Mouse (Mus musculus) stomach, embryonic 15.5 days (tissue): ENCODE results near the gene Ncapd2. TPM values are rescaled to one million over a fixed set of nuclear protein-coding genes. Genes with fewer than 3 reads are reported as not detected.
A peak's percentile ranks its signal among the peaks of the same experiment; 100 is the strongest.

ENCODE experiments used
- ATAC-seq: fragments of 200-750 bp; cut with Nextera tagmentation; 2 replicates; pipeline ENCODE4 v1.8.0; 2017; ENCODE audit warnings: low read depth, moderate number of reproducible peaks, moderate TSS enrichment; ENCODE audit not compliant: insufficient read depth, low FRiP score
- H3K27ac ChIP-seq: fragments of 300-500 bp; sonication (generic); 2 replicates; pipeline ENCODE4 v1.5.1; 2015; ENCODE audit warnings: mild to moderate bottlenecking, inconsistent platforms
- H3K27me3 ChIP-seq: fragments of 300-500 bp; sonication (generic); replicated peaks from 2 replicates; pipeline ENCODE4 v1.6.1; 2015; ENCODE audit warnings: inconsistent platforms
- H3K36me3 ChIP-seq: fragments of 300-500 bp; sonication (generic); 2 replicates; pipeline ENCODE4 v1.6.1; 2015; ENCODE audit warnings: inconsistent platforms
- H3K4me1 ChIP-seq: fragments of 300-500 bp; sonication (generic); 2 replicates; pipeline ENCODE4 v1.6.1; 2015; ENCODE audit warnings: inconsistent platforms
- H3K4me2 ChIP-seq: fragments of 300-500 bp; sonication (generic); 2 replicates; pipeline ENCODE4 v1.6.1; 2015; ENCODE audit warnings: mild to moderate bottlenecking, inconsistent platforms
- H3K4me3 ChIP-seq: fragments of 300-500 bp; sonication (generic); replicated peaks from 2 replicates; pipeline ENCODE4 v1.5.1; 2015; ENCODE audit warnings: inconsistent platforms
- H3K9ac ChIP-seq: fragments of 300-500 bp; sonication (generic); 2 replicates; pipeline ENCODE4 v1.6.1; 2015; ENCODE audit warnings: inconsistent platforms
- H3K9me3 ChIP-seq: fragments of 300-500 bp; sonication (generic); 2 replicates; pipeline ENCODE4 v1.6.1; 2016; ENCODE audit warnings: inconsistent platforms
- WGBS: fragments of 180-500 bp; shearing (Covaris S2); methylation state at CpG from one replicate; pipeline ENCODE4 v1.1.7; 2015; 5-methylcytosine and 5-hydroxymethylcytosine counted together
- polyA plus RNA-seq: library from polyadenylated mRNA; unstranded; fragments of >200 nt; fragmentation: Nextera tagmentation; extraction: Ambion mirVana; gene quantifications from 2 replicates; pipeline ENCODE4 v1.2.1, GENCODE M21; 2015

The Ncapd2 gene
- polyA plus RNA-seq: 107 and 108 TPM in 2 replicates

- under 1% methylated on average over 54 of the region's 54 CpGs for WGBS
- 0 out of 2 replicates have a peak, but pooled peaks cover 3% of the 10 kb centered on the region for H3K4me1 ChIP-seq
- ATAC-seq: peak; percentile 96
- H3K27ac ChIP-seq: peak within 1 kb of the TSS; percentile 100
- H3K36me3 ChIP-seq: peaks cover 22% of the 10 kb centered on the region
- no peaks in the 10 kb centered on the region for H3K27me3 ChIP-seq
- H3K9me3 ChIP-seq: no peaks in the 10 kb centered on the region
- H3K4me3 ChIP-seq: peak within 1 kb of the TSS; percentile 83
- peak within 1 kb of the TSS; percentile 60 for H3K9ac ChIP-seq
- H3K4me2 ChIP-seq: peak within 1 kb of the TSS; percentile 78
These were observed at the start of gene Ncapd2, which contains the start of gene Mrpl51 for GRCm38 (mm10) chr6:125191332-125192015. Gene Ncapd2, minus strand, starts transcription at chr6:125191701. Gene Mrpl51, plus strand, starts transcription at chr6:125191801.

GRCm38 (mm10) chr6:125240617-125241016 lies 49.1 kb upstream of the Ncapd2 start:
- WGBS: 81% methylated on average over 5 of the region's 5 CpGs
- ATAC-seq: no peak
- Histone ChIP-seq H3K36me3 (no peaks in the 10 kb centered on the region), H3K27me3 (no peaks in the 10 kb centered on the region), H3K4me1 (no peaks in the 10 kb centered on the region), H3K9ac (no peak overlapping the region), H3K27ac (no peak overlapping the region), H3K4me3 (no peak overlapping the region), H3K4me2 (no peak overlapping the region), H3K9me3 (no peaks in the 10 kb centered on the region)

- Histone ChIP-seq H3K4me2 (no peak overlapping the region), H3K9ac (no peak overlapping the region), H3K27me3 (no peaks in the 10 kb centered on the region), H3K27ac (no peak overlapping the region), H3K4me1 (no peaks in the 10 kb centered on the region), H3K9me3 (no peaks in the 10 kb centered on the region), H3K36me3 (no peaks in the 10 kb centered on the region), H3K4me3 (no peak overlapping the region)
- ATAC-seq: no peak
- 86% methylated on average over 5 of the region's 5 CpGs for WGBS
These were observed 48.0 kb upstream of the Ncapd2 start for GRCm38 (mm10) chr6:125239547-125239946.

GRCm38 (mm10) chr6:125238396-125238795 lies 46.9 kb upstream of the Ncapd2 start:
- no peak overlapping the region for H3K4me3 ChIP-seq
- ATAC-seq: no peak
- no peaks in the 10 kb centered on the region for H3K4me1 ChIP-seq
- H3K36me3 ChIP-seq: no peaks in the 10 kb centered on the region
- H3K4me2 ChIP-seq: no peak overlapping the region
- H3K9ac ChIP-seq: no peak overlapping the region
- no peak overlapping the region for H3K27ac ChIP-seq
- WGBS: 51% methylated on average over 6 of the region's 6 CpGs
- H3K9me3 ChIP-seq: no peaks in the 10 kb centered on the region
- H3K27me3 ChIP-seq: no peaks in the 10 kb centered on the region

- H3K9me3 ChIP-seq: no peaks in the 10 kb centered on the region
- H3K9ac ChIP-seq: no peak overlapping the region
- no peak for ATAC-seq
- no peaks in the 10 kb centered on the region for H3K4me1 ChIP-seq
- no peaks in the 10 kb centered on the region for H3K36me3 ChIP-seq
- no peak overlapping the region for H3K27ac ChIP-seq
- no peak overlapping the region for H3K4me3 ChIP-seq
- WGBS: 77% methylated on average over 4 of the region's 4 CpGs
- no peaks in the 10 kb centered on the region for H3K27me3 ChIP-seq
- H3K4me2 ChIP-seq: no peak overlapping the region
These were observed 45.9 kb upstream of the Ncapd2 start for GRCm38 (mm10) chr6:125237421-125237820.

- Histone ChIP-seq H3K36me3 (no peaks in the 10 kb centered on the region), H3K9me3 (no peaks in the 10 kb centered on the region), H3K4me2 (no peak within 1 kb of the TSS), H3K27ac (no peak within 1 kb of the TSS), H3K4me1 (peaks cover 4% of the 10 kb centered on the region), H3K4me3 (no peak within 1 kb of the TSS), H3K27me3 (no peaks in the 10 kb centered on the region), H3K9ac (no peak within 1 kb of the TSS)
- WGBS: 45% methylated on average over 6 of the region's 6 CpGs
- no peak for ATAC-seq
These were observed 45.3 kb upstream of the Ncapd2 start, which contains the start of gene Cd27 for GRCm38 (mm10) chr6:125236782-125237181. Gene Cd27, minus strand, starts transcription at chr6:125237010.

GRCm38 (mm10) chr6:125236341-125236740 lies 44.8 kb upstream of the Ncapd2 start:
- H3K4me3 ChIP-seq: no peak overlapping the region
- H3K27ac ChIP-seq: no peak overlapping the region
- no peak overlapping the region for H3K9ac ChIP-seq
- no peaks in the 10 kb centered on the region for H3K9me3 ChIP-seq
- no peaks in the 10 kb centered on the region for H3K36me3 ChIP-seq
- 78% methylated on average over 6 of the region's 6 CpGs for WGBS
- no peak overlapping the region for H3K4me2 ChIP-seq
- H3K4me1 ChIP-seq: peaks cover 5% of the 10 kb centered on the region
- no peak for ATAC-seq
- no peaks in the 10 kb centered on the region for H3K27me3 ChIP-seq

GRCm38 (mm10) chr6:125234520-125234828 lies 43.0 kb upstream of the Ncapd2 start:
- Histone ChIP-seq H3K27me3 (no peaks in the 10 kb centered on the region), H3K9ac (no peak overlapping the region), H3K4me3 (no peak overlapping the region), H3K27ac (no peak overlapping the region), H3K4me1 (peaks cover 9% of the 10 kb centered on the region), H3K36me3 (no peaks in the 10 kb centered on the region), H3K4me2 (no peak overlapping the region), H3K9me3 (no peaks in the 10 kb centered on the region)
- 59% methylated on average over 5 of the region's 5 CpGs for WGBS
- no peak for ATAC-seq

GRCm38 (mm10) chr6:125233816-125234519 lies 42.5 kb upstream of the Ncapd2 start:
- no peak overlapping the region for H3K4me3 ChIP-seq
- no peaks in the 10 kb centered on the region for H3K36me3 ChIP-seq
- H3K27me3 ChIP-seq: no peaks in the 10 kb centered on the region
- ATAC-seq: no peak
- 47% methylated on average over 7 of the region's 7 CpGs for WGBS
- no peak overlapping the region for H3K9ac ChIP-seq
- no peak overlapping the region for H3K4me2 ChIP-seq
- H3K4me1 ChIP-seq: peaks cover 9% of the 10 kb centered on the region
- H3K9me3 ChIP-seq: no peaks in the 10 kb centered on the region
- no peak overlapping the region for H3K27ac ChIP-seq

- no peak overlapping the region for H3K4me3 ChIP-seq
- WGBS: 69% methylated on average over 6 of the region's 6 CpGs
- H3K27me3 ChIP-seq: no peaks in the 10 kb centered on the region
- no peaks in the 10 kb centered on the region for H3K9me3 ChIP-seq
- H3K36me3 ChIP-seq: no peaks in the 10 kb centered on the region
- no peak overlapping the region; the same call in 1 of the 2 replicates for H3K27ac ChIP-seq
- H3K4me1 ChIP-seq: peaks cover 9% of the 10 kb centered on the region
- no peak overlapping the region for H3K9ac ChIP-seq
- no peak for ATAC-seq
- H3K4me2 ChIP-seq: peak overlapping the region; percentile 94
These were observed 41.0 kb upstream of the Ncapd2 start for GRCm38 (mm10) chr6:125232516-125232915.

GRCm38 (mm10) chr6:125232045-125232437 lies 40.5 kb upstream of the Ncapd2 start:
- Histone ChIP-seq H3K4me3 (peak overlapping the region; percentile 61), H3K9ac (0 out of 2 replicates have a peak overlapping the region, but pooled peaks have one; percentile 69), H3K4me2 (peak overlapping the region; percentile 94), H3K27me3 (no peaks in the 10 kb centered on the region), H3K36me3 (no peaks in the 10 kb centered on the region), H3K9me3 (no peaks in the 10 kb centered on the region), H3K27ac (peak overlapping the region; percentile 86), H3K4me1 (peaks cover 9% of the 10 kb centered on the region)
- 45% methylated on average over 4 of the region's 4 CpGs for WGBS
- ATAC-seq: peak; percentile 3; the same call in 1 of the 2 replicates
